21 mouse cellular contexts compared by ENCODE assay signal in genomic region chr3:85144425-85144824, GRCm38 (mm10).
DNase-seq lines count a peak whose midpoint lies in the region; ATAC-seq and TF ChIP-seq lines count a peak whose summit lies in the region.
"Had no signal": no experiment of that assay in that cellular context is flagged by ENCODE, and none has a peak within 500 bp of the region (broad histone marks: within the 10 kb centered on the region; RNA-seq: fewer than 3 reads in every experiment).

No protein-coding gene starts in this region.

- WGBS in olfactory bulb, adult 2 months, result 78% methylated on average over 3 of the region's 3 CpGs
- WGBS in hindbrain, embryonic 16.5 days, result 85% methylated on average over 3 of the region's 3 CpGs
- WGBS in midbrain, embryonic 10.5 days, result 84% methylated on average over 3 of the region's 3 CpGs

- no peak overlapping the region for H3K9ac ChIP-seq in hindbrain, embryonic 16.5 days (ENCODE audit: low read depth, low read length)
- H3K9ac ChIP-seq: embryonic facial prominence, embryonic 12.5 days; forebrain, embryonic 15.5 days; heart, embryonic 15.5 days; hindbrain, embryonic 15.5 days had no signal

- no peaks in the 10 kb centered on the region for H3K9me3 ChIP-seq in hindbrain, embryonic 16.5 days (ENCODE audit: control insufficient read depth, low read length)
- no peaks in the 10 kb centered on the region for H3K9me3 ChIP-seq in midbrain, embryonic 10.5 days (replicated peaks)
- H3K9me3 ChIP-seq: embryonic facial prominence, embryonic 12.5 days; forebrain, embryonic 15.5 days; heart, embryonic 10.5 days; heart, embryonic 15.5 days; hindbrain, embryonic 15.5 days had no signal

- H3K27me3 ChIP-seq in hindbrain, embryonic 16.5 days (replicated peaks; ENCODE audit: control insufficient read depth, insufficient read depth, low read length), result no peaks in the 10 kb centered on the region
- no peaks in the 10 kb centered on the region for H3K27me3 ChIP-seq in midbrain, embryonic 10.5 days (ENCODE audit: low read depth, poor library complexity, severe bottlenecking)
- H3K27me3 ChIP-seq: embryonic facial prominence, embryonic 12.5 days; forebrain, embryonic 15.5 days; heart, embryonic 15.5 days; hindbrain, embryonic 15.5 days had no signal

- no peak overlapping the region for H3K4me2 ChIP-seq in hindbrain, embryonic 16.5 days (ENCODE audit: low read length)
- H3K4me2 ChIP-seq: embryonic facial prominence, embryonic 12.5 days; forebrain, embryonic 15.5 days; heart, embryonic 15.5 days; hindbrain, embryonic 15.5 days had no signal

- no peak overlapping the region for H3K4me3 ChIP-seq in olfactory bulb, adult 2 months (ENCODE audit: insufficient read depth, low read depth, low read length)
- H3K4me3 ChIP-seq in hindbrain, embryonic 16.5 days (ENCODE audit: low read length), result no peak overlapping the region
- no peak overlapping the region for H3K4me3 ChIP-seq in midbrain, embryonic 10.5 days
- H3K4me3 ChIP-seq: embryonic facial prominence, embryonic 12.5 days; forebrain, embryonic 15.5 days; heart, embryonic 10.5 days; heart, embryonic 15.5 days; hindbrain, embryonic 15.5 days had no signal

- no peaks in the 10 kb centered on the region for H3K36me3 ChIP-seq in hindbrain, embryonic 16.5 days (ENCODE audit: control insufficient read depth, insufficient read depth, low read length)
- H3K36me3 ChIP-seq in midbrain, embryonic 10.5 days, result no peaks in the 10 kb centered on the region
- H3K36me3 ChIP-seq: embryonic facial prominence, embryonic 12.5 days; forebrain, embryonic 15.5 days; heart, embryonic 10.5 days; heart, embryonic 15.5 days; hindbrain, embryonic 15.5 days had no signal

- TF ChIP-seq POLR2A in olfactory bulb, adult 2 months (IDR thresholded peaks at IDR 0.05; ENCODE audit: insufficient read depth, low read depth, low read length), result no peak

- peaks cover 5% of the 10 kb centered on the region; the same call in 1 of the 2 replicates for H3K4me1 ChIP-seq in olfactory bulb, adult 2 months (ENCODE audit: control insufficient read depth, insufficient read depth, low read length)
- H3K4me1 ChIP-seq in hindbrain, embryonic 16.5 days (ENCODE audit: control insufficient read depth, insufficient read depth, low read depth, low read length), result no peaks in the 10 kb centered on the region
- H3K4me1 ChIP-seq in midbrain, embryonic 10.5 days, result 0 out of 2 replicates have a peak, but pooled peaks cover 6% of the 10 kb centered on the region
- H3K4me1 ChIP-seq: embryonic facial prominence, embryonic 12.5 days; forebrain, embryonic 15.5 days; heart, embryonic 10.5 days; hindbrain, embryonic 15.5 days had no signal

- TF ChIP-seq CTCF in olfactory bulb, adult 2 months (IDR thresholded peaks at IDR 0.05; ENCODE audit: insufficient read depth, low read depth, low read length), result no peak

- intact Hi-C loops in left cerebral cortex, postnatal 4 days (cut with DNase I), result loop anchor here (10.0 kb wide), 1 partner anchor 170 kb away; no protein-coding TSS in a partner anchor

- DNase-seq in left cerebral cortex, adult 18-20 months (ENCODE audit: low spot score in 2 of 2), result peak; percentile 51 to 57
- DNase-seq in left cerebral cortex, postnatal 4 days, result no peak
- peak; percentile 37 to 61 for DNase-seq in right cerebral cortex, postnatal 10 days (ENCODE audit: low spot score in 2 of 2)
- no peak for DNase-seq in right cerebral cortex, postnatal 4 days
- DNase-seq in midbrain, embryonic 10.5 days (ENCODE audit: low spot score), result no peak
- DNase-seq: adrenal gland, adult 2 months; adrenal gland, postnatal 36 days; cerebellum, adult 11 months; cerebellum, adult 8-10 months; cerebellum, postnatal 14 days; gastrocnemius, postnatal 36 days; heart, adult 18-20 months; heart, postnatal 14 days had no signal

- H3K27ac ChIP-seq in olfactory bulb, adult 2 months (ENCODE audit: insufficient read depth, low read depth, low read length), result peak overlapping the region; percentile 38; the same call in 1 of the 2 replicates
- H3K27ac ChIP-seq in hindbrain, embryonic 16.5 days (ENCODE audit: low read depth, low read length), result no peak overlapping the region
- H3K27ac ChIP-seq in midbrain, embryonic 10.5 days (replicated peaks), result no peak overlapping the region
- H3K27ac ChIP-seq: embryonic facial prominence, embryonic 12.5 days; forebrain, embryonic 15.5 days; heart, embryonic 10.5 days; heart, embryonic 15.5 days; hindbrain, embryonic 15.5 days had no signal

- ATAC-seq in hindbrain, embryonic 16.5 days, result no peak
- ATAC-seq: forebrain, embryonic 15.5 days; inflammation-experienced regulatory T-cells, adult 6 months had no signal

Comparison
In these comparisons a context has a peak if more than half of its experiments do, and no peak if none do; other contexts are left out.
1. DNase-seq: peak in left cerebral cortex, adult 18-20 months (2 of 2) and right cerebral cortex, postnatal 10 days (2 of 2); none in left cerebral cortex, postnatal 4 days (single experiment), right cerebral cortex, postnatal 4 days (single experiment) and midbrain, embryonic 10.5 days (single experiment).